Mouse (Mus musculus) myocyte (in vitro differentiated cells): Measurements from ENCODE around the gene Capn10. TPM values are rescaled to one million over a fixed set of nuclear protein-coding genes. Genes with fewer than 3 reads are reported as not detected.

Experiments
- H3K27me3 ChIP-seq: one replicate; pipeline ENCODE4 v1.6.1; 2011; ENCODE audit not compliant: control insufficient read depth, insufficient read depth, insufficient read length
- H3K36me3 ChIP-seq: one replicate; pipeline ENCODE4 v1.6.1; 2011; ENCODE audit not compliant: control insufficient read depth, insufficient read depth
- H3K4me2 ChIP-seq: one replicate; pipeline ENCODE4 v1.6.1; 2011; ENCODE audit warnings: low read depth, control low read depth
- H3K4me3 ChIP-seq: one replicate; pipeline ENCODE4 v1.5.1; 2011; ENCODE audit warnings: mild to moderate bottlenecking, control low read depth, moderate library complexity
- H3K79me2 ChIP-seq: one replicate; pipeline ENCODE4 v1.6.1; 2011; ENCODE audit not compliant: control insufficient read depth, insufficient read depth
- H3ac ChIP-seq: one replicate; pipeline ENCODE4 v1.6.1; 2011; ENCODE audit not compliant: control insufficient read depth, insufficient read length
- CEBPB ChIP-seq: IDR thresholded peaks from 2 replicates; pipeline ENCODE4 v1.6.1; 2011; ENCODE audit warnings: mild to moderate bottlenecking, moderate library complexity; ENCODE audit not compliant: poor library complexity, insufficient read depth, severe bottlenecking
- E2F4 ChIP-seq: IDR thresholded peaks from one replicate; pipeline ENCODE4 v1.6.1; 2011; ENCODE audit warnings: mild to moderate bottlenecking, control low read depth, moderate library complexity; ENCODE audit not compliant: insufficient read depth
- MAX ChIP-seq: IDR thresholded peaks from one replicate; pipeline ENCODE4 v1.6.1; 2011; ENCODE audit warnings: low read depth, mild to moderate bottlenecking, control low read depth
- MYOD1 ChIP-seq, 3 experiments: IDR thresholded peaks; one replicate each; pipeline ENCODE4 v1.6.1; 2011; ENCODE audit warnings: control low read depth in 2 of 3, low read depth in 2 of 3, mild to moderate bottlenecking in 2 of 3, moderate library complexity in 1 of 3; ENCODE audit not compliant: insufficient read length in 2 of 3, control insufficient read depth in 1 of 3
- MYOG ChIP-seq, 3 experiments: IDR thresholded peaks; one replicate each; pipeline ENCODE4 v1.6.1; 2011; ENCODE audit warnings: control low read depth in 2 of 3, low read depth in 2 of 3, mild to moderate bottlenecking in 2 of 3; ENCODE audit not compliant: insufficient read length in 2 of 3, control insufficient read depth in 1 of 3, insufficient read depth in 1 of 3
- POLR2A ChIP-seq: IDR thresholded peaks from one replicate; pipeline ENCODE4 v1.6.1; 2011; ENCODE audit warnings: low read depth, mild to moderate bottlenecking, control low read depth, moderate library complexity; ENCODE audit not compliant: insufficient read length
- POLR2AphosphoS2 ChIP-seq: IDR thresholded peaks from one replicate; pipeline ENCODE4 v1.6.1; 2011; ENCODE audit warnings: low read depth, control low read depth; ENCODE audit not compliant: insufficient read length
- REST ChIP-seq: IDR thresholded peaks from one replicate; pipeline ENCODE4 v1.6.1; 2011; ENCODE audit warnings: mild to moderate bottlenecking, control low read depth, moderate library complexity; ENCODE audit not compliant: insufficient read depth, insufficient read length
- SRF ChIP-seq: IDR thresholded peaks from one replicate; pipeline ENCODE4 v1.6.1; 2011; ENCODE audit warnings: low read depth; ENCODE audit not compliant: control insufficient read depth, insufficient read length
- TCF12 ChIP-seq: IDR thresholded peaks from one replicate; pipeline ENCODE4 v1.6.1; 2011; ENCODE audit warnings: mild to moderate bottlenecking, control low read depth; ENCODE audit not compliant: poor library complexity, insufficient read depth, severe bottlenecking
- TCF3 ChIP-seq: IDR thresholded peaks from one replicate; pipeline ENCODE4 v1.6.1; 2011; ENCODE audit warnings: low read depth, control low read depth; ENCODE audit not compliant: insufficient read length
- USF1 ChIP-seq: IDR thresholded peaks from one replicate; pipeline ENCODE4 v1.6.1; 2011; ENCODE audit warnings: low read depth, mild to moderate bottlenecking, control low read depth, moderate library complexity
- polyA plus RNA-seq: library from polyadenylated mRNA; unstranded; fragments of >200 nt; fragmentation: generic; extraction: Trizol; gene quantifications from one replicate; pipeline ENCODE4 v1.2.1, GENCODE M21; 2012; ENCODE audit warnings: missing spikeins

Gene Capn10
- polyA plus RNA-seq, 1 experiment = 23.6 TPM

DNA sequence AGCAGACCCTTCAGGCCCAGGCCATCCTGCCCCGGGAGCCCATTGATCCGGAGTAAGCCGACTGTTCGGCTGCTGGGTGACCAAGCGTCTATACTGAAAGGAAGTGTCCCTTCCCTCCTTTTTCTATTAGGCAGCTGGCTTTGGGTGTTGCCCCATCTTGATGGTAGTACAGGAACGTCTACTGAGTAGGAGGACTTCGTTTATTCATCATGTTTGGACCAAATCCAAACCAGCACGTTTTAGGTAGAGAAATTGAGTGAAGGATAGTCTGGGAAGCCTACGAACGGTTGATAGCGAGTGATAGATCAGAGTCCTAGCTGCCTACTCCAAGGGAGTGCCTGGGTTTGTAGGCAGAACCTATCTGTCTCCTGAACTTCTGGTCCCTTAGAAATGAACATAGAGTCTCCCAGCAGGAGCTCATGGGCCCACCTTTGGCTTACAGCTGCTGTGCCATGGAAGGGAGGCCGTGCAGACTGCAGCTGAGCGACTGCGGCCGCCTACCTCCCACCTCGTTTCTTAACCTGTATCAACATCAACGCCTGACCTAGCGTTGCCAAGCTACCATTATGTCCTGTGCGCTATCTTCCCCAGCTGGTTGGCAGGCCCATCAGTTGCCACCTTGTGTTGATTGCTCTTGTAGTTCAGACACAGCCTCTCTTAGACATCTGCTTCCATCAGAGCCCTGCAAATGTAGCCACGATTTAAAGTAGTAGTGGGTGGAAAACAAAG lies 26.4 kb upstream of the Capn10 start:
- Histone ChIP-seq H3K27me3 (no peaks in the 10 kb centered on the region), H3K4me2 (peak overlapping the region; percentile 87), H3ac (peak overlapping the region; percentile 77), H3K4me3 (peak overlapping the region; percentile 32), H3K36me3 (no peaks in the 10 kb centered on the region), H3K79me2 (peaks cover 10% of the 10 kb centered on the region)
- TF ChIP-seq MAX (no peak), USF1 (no peak), E2F4 (no peak), POLR2AphosphoS2 (no peak), MYOD1 (IDR thresholded peaks at IDR 0.05; ENCODE audit: control insufficient read depth in 1 of 3, insufficient read length in 2 of 3, low read depth in 2 of 3) (no peak), TCF3 (no peak), CEBPB (no peak), POLR2A (no peak), REST (no peak), SRF (no peak), MYOG (IDR thresholded peaks at IDR 0.05; ENCODE audit: control insufficient read depth in 1 of 3, insufficient read depth in 1 of 3, insufficient read length in 2 of 3, low read depth in 2 of 3) (no peak), TCF12 (no peak)

DNA sequence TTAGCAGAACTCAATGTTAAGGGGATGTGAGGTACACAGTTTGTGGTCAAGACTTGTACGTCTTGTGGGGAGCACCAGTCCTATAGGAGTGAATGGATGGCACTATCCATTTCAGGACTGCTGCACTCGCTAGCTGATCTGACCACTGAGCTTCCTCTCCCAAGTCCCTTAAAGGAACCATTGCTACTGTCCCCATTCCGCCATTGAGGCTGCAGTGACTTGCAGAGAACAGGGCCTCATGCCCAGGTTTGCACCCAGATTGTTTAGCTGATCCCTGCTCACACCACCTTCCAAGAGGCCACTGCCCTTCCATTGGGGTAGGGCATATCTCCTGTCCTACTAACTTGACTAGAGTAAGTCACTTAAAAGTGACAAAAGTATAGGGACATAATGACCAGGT lies 25.5 kb upstream of the Capn10 start:
- no peak for TF ChIP-seq TCF3
- TF ChIP-seq SRF = no peak
- Histone ChIP-seq H3K36me3 (no peaks in the 10 kb centered on the region), H3ac (no peak overlapping the region), H3K79me2 (peaks cover 10% of the 10 kb centered on the region), H3K27me3 (no peaks in the 10 kb centered on the region), H3K4me3 (no peak overlapping the region), H3K4me2 (no peak overlapping the region)

DNA sequence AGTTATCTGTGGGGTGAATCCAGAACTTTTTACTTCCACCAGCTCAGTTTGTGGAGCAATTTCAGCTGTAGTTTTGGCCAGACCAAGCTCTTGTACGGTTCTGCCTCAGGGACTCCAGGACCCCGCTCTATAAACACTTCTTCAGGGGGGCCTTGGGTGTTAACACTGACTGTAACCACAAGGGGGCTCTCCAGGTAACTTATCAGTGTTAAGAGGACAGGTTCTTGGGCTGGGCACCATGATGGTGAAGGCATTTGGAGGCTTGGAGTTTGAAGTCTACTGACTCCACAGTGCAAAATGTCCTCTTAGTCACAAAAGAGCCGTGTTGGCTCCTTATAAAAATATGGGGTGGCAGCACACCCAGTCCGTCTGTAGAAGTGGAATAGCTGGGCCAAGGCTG lies 25.1 kb upstream of the Capn10 start:
- Histone ChIP-seq H3K36me3 (no peaks in the 10 kb centered on the region), H3K27me3 (no peaks in the 10 kb centered on the region), H3K79me2 (peaks cover 10% of the 10 kb centered on the region), H3K4me2 (peak overlapping the region; percentile 68), H3K4me3 (peak overlapping the region; percentile 27), H3ac (no peak overlapping the region)
- TF ChIP-seq USF1 (no peak), E2F4 (no peak), POLR2AphosphoS2 (no peak), MYOD1 (IDR thresholded peaks at IDR 0.05; ENCODE audit: control insufficient read depth in 1 of 3, insufficient read length in 2 of 3, low read depth in 2 of 3) (no peak), CEBPB (no peak), TCF12 (no peak), SRF (no peak), MYOG (IDR thresholded peaks at IDR 0.05; ENCODE audit: control insufficient read depth in 1 of 3, insufficient read depth in 1 of 3, insufficient read length in 2 of 3, low read depth in 2 of 3) (no peak), POLR2A (no peak), TCF3 (no peak), REST (no peak), MAX (no peak)

DNA sequence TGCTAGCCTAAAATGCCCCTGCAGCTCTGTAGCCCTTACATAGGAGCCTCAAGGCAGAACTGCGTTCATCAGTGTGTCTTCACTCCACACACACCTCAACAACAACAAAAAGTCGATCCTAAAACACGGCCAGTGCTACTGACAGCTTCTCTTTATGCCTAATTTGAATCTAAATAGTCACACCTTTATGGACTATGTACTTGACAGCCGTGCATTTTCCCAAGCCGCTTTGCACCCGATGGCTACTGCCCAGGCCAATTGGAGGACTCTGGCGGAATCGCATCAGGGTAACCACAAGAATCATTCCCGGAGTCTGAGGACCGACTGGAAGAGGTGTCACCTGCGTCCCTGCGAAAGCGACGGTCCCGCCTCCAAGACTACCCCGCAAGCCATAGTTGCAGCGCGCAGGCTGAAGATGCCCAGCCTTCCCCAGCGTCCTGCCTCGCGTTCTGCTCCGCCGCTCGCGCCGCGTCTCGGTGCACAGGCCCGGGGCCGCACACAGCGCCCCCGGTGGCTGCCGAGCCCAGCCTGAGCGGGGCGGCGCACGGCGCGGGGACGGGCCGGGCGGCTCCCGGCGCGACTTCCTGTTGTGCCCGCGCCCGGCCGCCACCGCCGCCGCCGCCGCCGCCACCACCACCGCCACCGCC lies 23.8 kb upstream of the Capn10 start, which contains the start of gene Rnpepl1:
Rnpepl1 (plus strand) TSS at position 545 of the 647 bp plus-strand sequence.
- TF ChIP-seq MYOG (IDR thresholded peaks at IDR 0.05; ENCODE audit: control insufficient read depth in 1 of 3, insufficient read depth in 1 of 3, insufficient read length in 2 of 3, low read depth in 2 of 3) (peak in 2 of 3 experiments; percentile 14 to 51), POLR2AphosphoS2 (peak; percentile 87), POLR2A (peak; percentile 79), REST (no peak)
- H3K36me3 ChIP-seq = peaks cover 5% of the 10 kb centered on the region

DNA sequence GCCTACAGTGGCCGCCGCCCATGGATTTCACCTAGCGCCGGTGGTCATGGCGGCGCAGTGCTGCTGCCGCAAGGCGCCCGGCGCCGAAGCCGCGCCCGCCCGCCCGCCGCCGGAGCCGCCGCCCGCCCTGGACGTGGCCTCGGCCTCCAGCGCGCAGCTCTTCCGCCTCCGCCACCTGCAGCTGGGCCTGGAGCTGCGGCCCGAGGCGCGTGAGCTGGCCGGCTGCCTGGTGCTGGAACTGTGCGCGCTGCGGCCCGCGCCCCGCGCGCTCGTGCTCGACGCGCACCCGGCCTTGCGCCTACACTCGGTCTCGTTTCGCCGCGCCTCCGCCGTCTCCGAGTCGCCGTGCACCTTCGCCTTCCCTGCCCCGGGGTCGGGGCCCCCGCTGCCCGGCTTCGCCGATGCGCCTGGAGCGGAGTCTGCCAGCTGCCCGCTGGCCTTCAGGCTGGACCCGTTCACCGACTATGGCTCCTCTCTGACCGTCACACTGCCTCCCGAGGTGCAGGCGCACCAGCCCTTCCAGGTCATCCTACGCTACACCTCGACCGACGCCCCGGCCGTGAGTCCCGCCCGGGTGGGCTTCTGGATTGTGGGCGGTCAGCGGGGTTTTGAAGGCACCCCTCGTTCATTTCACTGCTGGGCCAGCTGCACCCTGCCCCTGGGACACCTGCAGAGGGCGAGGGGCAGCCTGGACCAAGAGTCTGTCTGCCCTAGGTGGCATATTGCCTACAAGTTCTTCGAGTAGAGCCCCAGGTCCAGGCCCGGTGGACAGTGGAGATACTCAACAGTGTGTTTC lies 23.1 kb upstream of the Capn10 start:
- Histone ChIP-seq H3K4me2 (peak overlapping the region; percentile 76), H3K4me3 (peak overlapping the region; percentile 27), H3K27me3 (no peaks in the 10 kb centered on the region), H3K79me2 (peaks cover 10% of the 10 kb centered on the region), H3ac (peak overlapping the region; percentile 79), H3K36me3 (peaks cover 6% of the 10 kb centered on the region)
- TF ChIP-seq POLR2A (peak; percentile 65), MAX (no peak), TCF12 (no peak), MYOG (IDR thresholded peaks at IDR 0.05; ENCODE audit: control insufficient read depth in 1 of 3, insufficient read depth in 1 of 3, insufficient read length in 2 of 3, low read depth in 2 of 3) (peak in 2 of 3 experiments; percentile 15 to 49), MYOD1 (IDR thresholded peaks at IDR 0.05; ENCODE audit: control insufficient read depth in 1 of 3, insufficient read length in 2 of 3, low read depth in 2 of 3) (peak in 1 of 3 experiments; percentile 25)

More for the DNA sequence above, 23.8 kb upstream of the Capn10 start, which contains the start of gene Rnpepl1:
- Histone ChIP-seq H3K4me2 (peak within 1 kb of the TSS; percentile 76), H3K4me3 (peak within 1 kb of the TSS; percentile 27), H3K27me3 (no peaks in the 10 kb centered on the region), H3ac (peak within 1 kb of the TSS; percentile 79), H3K79me2 (peaks cover 10% of the 10 kb centered on the region)
